Mouse (Mus musculus) midbrain, embryonic 13.5 days (tissue): ENCODE data around the gene Tmbim6. TPM values are rescaled to one million over a fixed set of nuclear protein-coding genes. Genes with fewer than 3 reads are reported as not detected.

Experiments
- ATAC-seq: fragments of 200-750 bp; cut with Nextera tagmentation; 2 replicates; pipeline ENCODE4 v1.8.0; 2017; ENCODE audit warnings: mild to moderate bottlenecking, moderate TSS enrichment, moderate library complexity
- H3K27ac ChIP-seq: fragments of 300-500 bp; sonication (generic); 2 replicates; pipeline ENCODE4 v1.5.1; 2015; ENCODE audit warnings: inconsistent platforms, mild to moderate bottlenecking, moderate library complexity
- H3K27me3 ChIP-seq: fragments of 300-500 bp; sonication (generic); 2 replicates; pipeline ENCODE4 v1.6.1; 2015; ENCODE audit warnings: mild to moderate bottlenecking, inconsistent platforms
- H3K36me3 ChIP-seq: fragments of 300-500 bp; sonication (generic); 2 replicates; pipeline ENCODE4 v1.6.1; 2015; ENCODE audit warnings: mild to moderate bottlenecking, inconsistent platforms
- H3K4me1 ChIP-seq: fragments of 300-500 bp; sonication (generic); replicated peaks from 2 replicates; pipeline ENCODE4 v1.6.1; 2015; ENCODE audit warnings: inconsistent platforms
- H3K4me2 ChIP-seq: fragments of 300-500 bp; sonication (generic); replicated peaks from 2 replicates; pipeline ENCODE4 v1.6.1; 2015; ENCODE audit warnings: moderate library complexity, mild to moderate bottlenecking, inconsistent platforms
- H3K4me3 ChIP-seq: fragments of 300-500 bp; sonication (generic); replicated peaks from 2 replicates; pipeline ENCODE4 v1.5.1; 2015; ENCODE audit warnings: mild to moderate bottlenecking, inconsistent platforms
- H3K9ac ChIP-seq: fragments of 300-500 bp; sonication (generic); replicated peaks from 2 replicates; pipeline ENCODE4 v1.6.1; 2015; ENCODE audit warnings: mild to moderate bottlenecking, inconsistent platforms
- H3K9me3 ChIP-seq: fragments of 300-500 bp; sonication (generic); 2 replicates; pipeline ENCODE4 v1.6.1; 2016; ENCODE audit warnings: mild to moderate bottlenecking, inconsistent platforms
- WGBS: fragments of 180-500 bp; shearing (Covaris S2); methylation state at CpG from one replicate; pipeline ENCODE4 v1.1.7; 2015; 5-methylcytosine and 5-hydroxymethylcytosine counted together
- polyA plus RNA-seq: library from polyadenylated mRNA; unstranded; fragments of >200 nt; fragmentation: Nextera tagmentation; extraction: Ambion mirVana; gene quantifications from 2 replicates; pipeline ENCODE4 v1.2.1, GENCODE M21; 2015

Tmbim6 gene
- polyA plus RNA-seq, 1 experiment from 2014 or later: 244 TPM

GRCm38 (mm10) chr15:99422551-99422950 is 29.9 kb downstream of the Tmbim6 start:
- no peak overlapping the region for H3K4me2 ChIP-seq
- no peaks in the 10 kb centered on the region for H3K9me3 ChIP-seq
- H3K4me1 ChIP-seq: peaks cover 10% of the 10 kb centered on the region
- no peak overlapping the region for H3K27ac ChIP-seq
- H3K27me3 ChIP-seq: no peaks in the 10 kb centered on the region
- H3K9ac ChIP-seq: no peak overlapping the region
- WGBS: 87% methylated on average over 23 of the region's 23 CpGs
- H3K36me3 ChIP-seq: peaks cover 58% of the 10 kb centered on the region
- ATAC-seq: no peak
- no peak overlapping the region for H3K4me3 ChIP-seq

- no peak for ATAC-seq
- peaks cover 10% of the 10 kb centered on the region for H3K4me1 ChIP-seq
These were observed 30.4 kb downstream of the Tmbim6 start for GRCm38 (mm10) chr15:99423131-99423530.

GRCm38 (mm10) chr15:99423884-99424283 is 31.2 kb downstream of the Tmbim6 start:
- no peak for ATAC-seq
- Histone ChIP-seq H3K9me3 (no peaks in the 10 kb centered on the region), H3K27me3 (no peaks in the 10 kb centered on the region), H3K9ac (no peak overlapping the region), H3K4me2 (no peak overlapping the region), H3K36me3 (peaks cover 70% of the 10 kb centered on the region), H3K4me1 (peaks cover 10% of the 10 kb centered on the region), H3K27ac (no peak overlapping the region), H3K4me3 (no peak overlapping the region)
- 92% methylated on average over 9 of the region's 9 CpGs for WGBS

More at GRCm38 (mm10) chr15:99423131-99423530, 30.4 kb downstream of the Tmbim6 start:
- no peaks in the 10 kb centered on the region for H3K9me3 ChIP-seq
- WGBS: 95% methylated on average over 10 of the region's 10 CpGs
- no peaks in the 10 kb centered on the region for H3K27me3 ChIP-seq
- no peak overlapping the region for H3K27ac ChIP-seq
- H3K9ac ChIP-seq: no peak overlapping the region
- H3K4me3 ChIP-seq: no peak overlapping the region
- peaks cover 64% of the 10 kb centered on the region for H3K36me3 ChIP-seq
- H3K4me2 ChIP-seq: no peak overlapping the region

GRCm38 (mm10) chr15:99430394-99430793 is 37.7 kb downstream of the Tmbim6 start:
- Histone ChIP-seq H3K27me3 (no peaks in the 10 kb centered on the region), H3K9ac (no peak overlapping the region), H3K9me3 (no peaks in the 10 kb centered on the region), H3K4me1 (peaks cover 14% of the 10 kb centered on the region), H3K27ac (no peak overlapping the region), H3K4me2 (no peak overlapping the region), H3K36me3 (peaks cover 77% of the 10 kb centered on the region), H3K4me3 (no peak overlapping the region)
- ATAC-seq: no peak
- WGBS: 91% methylated on average over 8 of the region's 8 CpGs

DNA sequence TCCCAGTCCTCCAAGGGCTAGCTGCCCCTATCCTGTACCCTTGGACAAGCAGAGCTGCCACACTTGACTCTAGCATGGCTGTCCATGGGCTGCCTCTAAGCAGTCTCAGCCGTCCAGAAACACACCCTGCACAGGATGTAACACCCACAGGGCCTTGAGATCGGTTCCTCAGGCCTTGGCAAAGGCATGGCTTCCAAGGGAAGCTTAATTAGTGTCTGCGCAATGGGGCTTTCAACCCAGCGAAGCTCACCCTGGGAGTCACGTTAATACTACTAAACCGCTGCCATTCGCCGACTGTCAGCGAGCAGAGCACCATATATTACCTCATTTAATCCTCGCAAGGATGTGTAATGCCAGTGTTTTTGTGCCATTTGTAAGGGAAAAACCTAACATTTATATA is 38.4 kb downstream of the Tmbim6 start:
- WGBS: 91% methylated on average over 10 of the region's 10 CpGs
- H3K4me2 ChIP-seq: no peak overlapping the region
- ATAC-seq: no peak
- peaks cover 20% of the 10 kb centered on the region for H3K4me1 ChIP-seq
- H3K27ac ChIP-seq: no peak overlapping the region
- H3K36me3 ChIP-seq: peaks cover 70% of the 10 kb centered on the region
- H3K9ac ChIP-seq: no peak overlapping the region
- no peaks in the 10 kb centered on the region for H3K9me3 ChIP-seq
- no peak overlapping the region for H3K4me3 ChIP-seq
- H3K27me3 ChIP-seq: no peaks in the 10 kb centered on the region

- Histone ChIP-seq H3K4me3 (no peak overlapping the region), H3K4me1 (peaks cover 24% of the 10 kb centered on the region), H3K4me2 (no peak overlapping the region), H3K9me3 (no peaks in the 10 kb centered on the region), H3K36me3 (peaks cover 66% of the 10 kb centered on the region), H3K27me3 (no peaks in the 10 kb centered on the region), H3K27ac (no peak overlapping the region), H3K9ac (no peak overlapping the region)
- 91% methylated on average over 7 of the region's 7 CpGs for WGBS
- ATAC-seq: no peak
These were observed 38.8 kb downstream of the Tmbim6 start for GRCm38 (mm10) chr15:99431504-99431903.

GRCm38 (mm10) chr15:99431967-99432366 is 39.3 kb downstream of the Tmbim6 start:
- 81% methylated on average over 8 of the region's 8 CpGs for WGBS
- Histone ChIP-seq H3K9ac (no peak overlapping the region), H3K4me1 (peaks cover 29% of the 10 kb centered on the region), H3K4me3 (no peak overlapping the region), H3K9me3 (no peaks in the 10 kb centered on the region), H3K36me3 (peaks cover 61% of the 10 kb centered on the region), H3K4me2 (no peak overlapping the region), H3K27ac (no peak overlapping the region), H3K27me3 (no peaks in the 10 kb centered on the region)
- no peak for ATAC-seq

DNA sequence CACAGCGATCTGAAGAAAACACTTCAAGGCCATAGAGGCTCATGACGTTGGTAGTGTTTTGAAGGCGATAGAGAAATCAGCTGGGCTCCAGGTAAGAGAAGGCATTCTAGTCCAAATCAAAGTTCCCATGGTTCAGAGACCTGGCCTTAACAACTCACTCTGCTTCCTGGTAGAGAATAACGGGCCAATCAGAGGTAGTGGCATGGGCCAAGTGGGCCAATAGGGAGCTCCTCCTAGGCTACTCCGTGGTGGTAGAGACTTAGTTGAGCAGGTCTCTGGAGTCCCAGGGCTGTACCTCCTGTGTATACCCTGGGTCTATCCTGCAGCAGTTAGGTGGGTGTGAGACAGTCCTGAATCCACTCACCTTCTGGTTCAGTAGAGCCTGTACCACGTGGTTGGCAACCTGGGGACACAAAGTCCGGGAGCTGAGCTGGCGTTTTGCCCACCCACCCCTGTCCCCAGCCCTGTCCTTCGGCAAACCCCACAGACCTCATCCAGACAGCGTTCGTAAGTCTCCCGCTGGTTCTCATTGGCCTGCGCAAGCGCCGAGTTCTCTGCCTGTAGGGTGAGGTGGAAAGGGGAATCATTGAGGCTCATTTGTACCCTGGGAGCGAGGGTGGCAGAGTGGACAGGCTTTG is 40.5 kb downstream of the Tmbim6 start:
- Histone ChIP-seq H3K27ac (no peak overlapping the region), H3K4me2 (no peak overlapping the region), H3K27me3 (no peaks in the 10 kb centered on the region), H3K4me1 (peaks cover 33% of the 10 kb centered on the region), H3K9me3 (no peaks in the 10 kb centered on the region), H3K9ac (no peak overlapping the region), H3K36me3 (peaks cover 49% of the 10 kb centered on the region), H3K4me3 (no peak overlapping the region)
- ATAC-seq: no peak
- WGBS: 94% methylated on average over 16 of the region's 16 CpGs

DNA sequence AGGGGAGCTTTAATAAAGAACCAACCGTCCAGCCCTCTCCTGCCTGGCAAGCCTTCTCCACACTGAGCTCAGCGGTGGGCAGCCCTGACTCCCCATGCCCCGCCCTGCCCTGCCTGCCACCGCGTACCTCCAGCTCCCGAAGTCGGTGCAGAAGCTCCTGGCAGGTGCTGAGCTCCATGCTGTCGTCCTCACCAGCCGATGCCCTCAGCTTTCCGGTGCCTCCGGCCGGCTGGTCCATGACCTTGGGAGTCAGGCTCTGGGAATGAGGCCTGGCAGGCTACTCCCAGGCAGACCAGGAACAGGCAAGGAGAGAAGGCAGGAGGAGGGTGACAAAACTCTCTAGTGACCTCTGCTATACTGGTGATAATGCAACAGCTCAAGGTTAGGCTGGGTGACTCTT is 41.2 kb downstream of the Tmbim6 start:
- WGBS: 91% methylated on average over 12 of the region's 12 CpGs
- Histone ChIP-seq H3K4me2 (no peak overlapping the region), H3K9me3 (no peaks in the 10 kb centered on the region), H3K4me1 (peaks cover 35% of the 10 kb centered on the region), H3K9ac (no peak overlapping the region), H3K27ac (no peak overlapping the region), H3K4me3 (no peak overlapping the region), H3K27me3 (no peaks in the 10 kb centered on the region), H3K36me3 (peaks cover 48% of the 10 kb centered on the region)
- no peak for ATAC-seq

- ATAC-seq: no peak
- Histone ChIP-seq H3K27ac (no peak overlapping the region), H3K4me3 (no peak overlapping the region), H3K4me2 (no peak overlapping the region), H3K9me3 (no peaks in the 10 kb centered on the region), H3K4me1 (peaks cover 47% of the 10 kb centered on the region), H3K27me3 (no peaks in the 10 kb centered on the region), H3K9ac (no peak overlapping the region), H3K36me3 (peaks cover 6% of the 10 kb centered on the region; the same call in 1 of the 2 replicates)
- WGBS: 80% methylated on average over 8 of the region's 8 CpGs
These were observed 46.5 kb downstream of the Tmbim6 start for GRCm38 (mm10) chr15:99438966-99439698.

- Histone ChIP-seq H3K9ac (peak overlapping the region; percentile 23; the same call in 1 of the 2 replicates), H3K27ac (peak overlapping the region; percentile 71), H3K9me3 (no peaks in the 10 kb centered on the region), H3K4me1 (peaks cover 40% of the 10 kb centered on the region), H3K36me3 (peaks cover 7% of the 10 kb centered on the region), H3K27me3 (no peaks in the 10 kb centered on the region), H3K4me2 (no peak overlapping the region; the same call in 1 of the 2 replicates), H3K4me3 (no peak overlapping the region)
- WGBS: 45% methylated on average over 2 of the region's 2 CpGs
- peak; percentile 70 for ATAC-seq
These were observed 47.6 kb downstream of the Tmbim6 start for GRCm38 (mm10) chr15:99440112-99440815.
